8 mouse cellular contexts compared by ENCODE assay signal in the genomic region with DNA sequence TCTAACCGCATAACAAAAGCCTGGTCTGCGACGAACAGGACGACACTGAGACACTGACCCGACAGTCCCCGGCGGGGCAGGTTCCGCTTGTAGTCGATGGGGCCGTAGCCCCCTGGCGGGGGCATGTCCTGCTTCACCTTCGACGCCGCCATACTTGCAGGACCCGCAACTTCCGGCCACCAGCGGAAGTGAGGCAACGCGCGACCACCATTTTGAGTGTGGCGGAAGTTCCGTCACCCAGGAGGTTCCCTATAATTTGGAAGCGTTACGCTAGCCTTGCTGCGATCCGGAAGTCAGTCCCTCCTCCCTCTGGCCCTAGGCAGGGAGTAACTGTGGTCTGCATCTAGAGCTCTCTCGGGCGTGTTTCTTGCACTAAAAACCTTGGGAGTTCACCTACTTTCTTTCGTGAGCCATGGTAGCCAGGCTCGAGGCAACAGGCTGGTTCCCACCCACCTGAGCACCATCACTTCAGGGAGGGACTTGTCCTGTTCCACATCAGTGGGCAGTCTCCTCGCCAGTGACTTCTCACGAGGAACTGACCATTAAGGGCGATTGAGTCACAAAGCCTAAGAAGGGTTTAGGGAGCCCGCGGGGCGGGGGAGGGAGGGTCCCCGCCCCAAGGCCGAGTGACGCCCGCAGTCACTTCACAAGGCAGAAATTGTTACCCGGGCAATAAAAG. TPM values are rescaled to one million over a fixed set of nuclear protein-coding genes. Genes with fewer than 3 reads are reported as not detected.
DNase-seq lines count a peak whose midpoint lies in the region; ATAC-seq and TF ChIP-seq lines count a peak whose summit lies in the region.

No protein-coding gene starts in this region.

- no peak for TF ChIP-seq CTCF in bone marrow macrophage, adult 2 months (IDR thresholded peaks at IDR 0.05; ENCODE audit: low read depth, low read length)
- no peak for TF ChIP-seq CTCF in embryonic fibroblast, embryonic 13.5 days (IDR thresholded peaks at IDR 0.05; ENCODE audit: borderline replicate concordance, insufficient read depth, low read length)

- H3K27ac ChIP-seq in bone marrow macrophage, adult 2 months (ENCODE audit: insufficient read depth, low read depth, low read length) = peak overlapping the region; percentile 91
- peak overlapping the region; percentile 63 for H3K27ac ChIP-seq in embryonic fibroblast, embryonic 13.5 days (ENCODE audit: insufficient read depth, low read length)
- peak overlapping the region; percentile 93 for H3K27ac ChIP-seq in kidney, embryonic 14.5 days (ENCODE audit: low read depth, low read length)
- peak overlapping the region; percentile 94 for H3K27ac ChIP-seq in limb, embryonic 15.5 days

- peaks cover 19% of the 10 kb centered on the region for H3K4me1 ChIP-seq in bone marrow macrophage, adult 2 months (ENCODE audit: control insufficient read depth, insufficient read depth, low read length)
- peaks cover 10% of the 10 kb centered on the region for H3K4me1 ChIP-seq in embryonic fibroblast, embryonic 13.5 days (ENCODE audit: control insufficient read depth, insufficient read depth, low read length)
- peaks cover 18% of the 10 kb centered on the region; the same call in 1 of the 2 replicates for H3K4me1 ChIP-seq in kidney, embryonic 14.5 days (ENCODE audit: control insufficient read depth, insufficient read depth, low read length)
- peaks cover 45% of the 10 kb centered on the region for H3K4me1 ChIP-seq in limb, embryonic 15.5 days

- 1% methylated on average over 41 of the region's 41 CpGs for WGBS in kidney, embryonic 14.5 days
- 2% methylated on average over 41 of the region's 41 CpGs for WGBS in limb, embryonic 15.5 days

- peak; percentile 52; the same call in 1 of the 2 replicates for TF ChIP-seq POLR2A in bone marrow macrophage, adult 2 months (IDR thresholded peaks at IDR 0.05; ENCODE audit: borderline replicate concordance, low read depth, low read length)
- peak; percentile 74 for TF ChIP-seq POLR2A in embryonic fibroblast, embryonic 13.5 days (IDR thresholded peaks at IDR 0.05; ENCODE audit: low read depth, low read length)

- H3K27me3 ChIP-seq in kidney, embryonic 14.5 days (ENCODE audit: control insufficient read depth, insufficient read depth, low read length) = no peaks in the 10 kb centered on the region
- no peaks in the 10 kb centered on the region for H3K27me3 ChIP-seq in limb, embryonic 15.5 days

- DNase-seq in A20 (ENCODE audit: low read depth, low spot score) = peak; percentile 99
- DNase-seq in heart, adult 9 months (ENCODE audit: low spot score in 2 of 2) = peak; percentile 93 to 97
- DNase-seq in monocyte, adult 2 months (ENCODE audit: low read depth in 1 of 2, low spot score in 2 of 2) = peak; percentile 97 to 98
- peak; percentile 94 for DNase-seq in spleen, postnatal 36 days (ENCODE audit: low spot score in 2 of 2)

- peak overlapping the region; percentile 80 for H3K9ac ChIP-seq in kidney, embryonic 14.5 days (ENCODE audit: low read depth, low read length)
- H3K9ac ChIP-seq in limb, embryonic 15.5 days = peak overlapping the region; percentile 66

- H3K9me3 ChIP-seq in kidney, embryonic 14.5 days (ENCODE audit: control insufficient read depth, low read length) = no peaks in the 10 kb centered on the region
- H3K9me3 ChIP-seq in limb, embryonic 15.5 days = no peaks in the 10 kb centered on the region

- H3K36me3 ChIP-seq in kidney, embryonic 14.5 days (ENCODE audit: control insufficient read depth, insufficient read depth, low read length) = peaks cover 6% of the 10 kb centered on the region; the same call in 1 of the 2 replicates
- peaks cover 11% of the 10 kb centered on the region; the same call in 1 of the 2 replicates for H3K36me3 ChIP-seq in limb, embryonic 15.5 days

- peak overlapping the region; percentile 93 for H3K4me2 ChIP-seq in kidney, embryonic 14.5 days (replicated peaks; ENCODE audit: low read depth, low read length)
- H3K4me2 ChIP-seq in limb, embryonic 15.5 days = peak overlapping the region; percentile 96

- ATAC-seq in kidney, embryonic 14.5 days (ENCODE audit: low FRiP score, low TSS enrichment) = peak; percentile 82
- ATAC-seq in limb, embryonic 15.5 days (ENCODE audit: insufficient number of reproducible peaks, low FRiP score, low TSS enrichment, low read depth) = peak; percentile 71

- peak overlapping the region; percentile 85 for H3K4me3 ChIP-seq in bone marrow macrophage, adult 2 months (ENCODE audit: insufficient read depth, low read length)
- H3K4me3 ChIP-seq in embryonic fibroblast, embryonic 13.5 days (ENCODE audit: insufficient read depth, low read length) = peak overlapping the region; percentile 68
- peak overlapping the region; percentile 69 for H3K4me3 ChIP-seq in kidney, embryonic 14.5 days (ENCODE audit: low read length)
- peak overlapping the region; percentile 64 for H3K4me3 ChIP-seq in limb, embryonic 15.5 days

RNA-seq across cellular contexts. Expression of a gene that starts 0.4 kb away (rescaled TPM):
- polyA plus RNA-seq in bone marrow macrophage, adult 2 months (2012; ENCODE audit: insufficient read depth, insufficient read length, missing spikeins) = 0.60 TPM in 1 of 2 replicates, not detected in the other
- 0.39 and 0.50 TPM in 2 replicates for polyA plus RNA-seq in embryonic fibroblast, embryonic 13.5 days (2011; ENCODE audit: insufficient read length, low read depth, missing spikeins)
- 2.7 and 5.1 TPM in 2 replicates for polyA plus RNA-seq in kidney, embryonic 14.5 days (2014; fragmentation: Nextera tagmentation; extraction: Ambion mirVana)
- polyA plus RNA-seq in limb, embryonic 15.5 days (2015; fragmentation: Nextera tagmentation; extraction: Ambion mirVana) = 3.2 and 4.2 TPM in 2 replicates

RNA-seq across cellular contexts. Expression of a gene that starts 0.7 kb away (rescaled TPM):
- polyA plus RNA-seq in bone marrow macrophage, adult 2 months (2012; ENCODE audit: insufficient read depth, insufficient read length, missing spikeins) = 86.8 and 90.6 TPM in 2 replicates
- 62.9 and 77.5 TPM in 2 replicates for polyA plus RNA-seq in embryonic fibroblast, embryonic 13.5 days (2011; ENCODE audit: insufficient read length, low read depth, missing spikeins)
- polyA plus RNA-seq in kidney, embryonic 14.5 days (2014; fragmentation: Nextera tagmentation; extraction: Ambion mirVana) = 192 and 272 TPM in 2 replicates
- polyA plus RNA-seq in limb, embryonic 15.5 days (2015; fragmentation: Nextera tagmentation; extraction: Ambion mirVana) = 168 and 176 TPM in 2 replicates

RNA-seq across cellular contexts. Expression of a gene that starts 0.9 kb away (rescaled TPM):
- polyA plus RNA-seq in bone marrow macrophage, adult 2 months (2012; ENCODE audit: insufficient read depth, insufficient read length, missing spikeins) = not detected in 2 replicates
- not detected in 2 replicates for polyA plus RNA-seq in embryonic fibroblast, embryonic 13.5 days (2011; ENCODE audit: insufficient read length, low read depth, missing spikeins)
- 1.7 and 3.3 TPM in 2 replicates for polyA plus RNA-seq in kidney, embryonic 14.5 days (2014; fragmentation: Nextera tagmentation; extraction: Ambion mirVana)
- 3.7 and 6.4 TPM in 2 replicates for polyA plus RNA-seq in limb, embryonic 15.5 days (2015; fragmentation: Nextera tagmentation; extraction: Ambion mirVana)

RNA-seq across cellular contexts. Expression of a gene that starts 14.1 kb away (rescaled TPM):
- not detected in 2 replicates for polyA plus RNA-seq in bone marrow macrophage, adult 2 months (2012; ENCODE audit: insufficient read depth, insufficient read length, missing spikeins)
- polyA plus RNA-seq in embryonic fibroblast, embryonic 13.5 days (2011; ENCODE audit: insufficient read length, low read depth, missing spikeins) = not detected in 2 replicates
- 0.58 and 0.77 TPM in 2 replicates for polyA plus RNA-seq in kidney, embryonic 14.5 days (2014; fragmentation: Nextera tagmentation; extraction: Ambion mirVana)
- polyA plus RNA-seq in limb, embryonic 15.5 days (2015; fragmentation: Nextera tagmentation; extraction: Ambion mirVana) = 2.9 and 3.7 TPM in 2 replicates

Comparison
In these comparisons a context has a peak if more than half of its experiments do, and no peak if none do; other contexts are left out.
1. Peak in every context shown above with its lines: DNase-seq, ATAC-seq, H3K4me3 ChIP-seq and H3K27ac ChIP-seq.